Mouse (Mus musculus) heart, postnatal 0 days (tissue): ENCODE data around the gene Fgfr2.

Experiments
- CTCF ChIP-seq: IDR thresholded peaks from 2 replicates; pipeline ENCODE4 v1.5.1; 2016; ENCODE audit warnings: antibody characterized with exemption, control low read depth, low read depth
- EP300 ChIP-seq: IDR thresholded peaks from 2 replicates; pipeline ENCODE4 v1.6.1; 2016; ENCODE audit warnings: antibody characterized with exemption, low read depth

GRCm38 (mm10) chr7:133062055-133062454 is 61.1 kb downstream of the Fgfr2 start:
- TF ChIP-seq CTCF (no peak), EP300 (no peak)
